Mouse (Mus musculus) forebrain, embryonic 16.5 days (tissue): ENCODE measurements around the gene Apex1. TPM values are rescaled to one million over a fixed set of nuclear protein-coding genes. Genes with fewer than 3 reads are reported as not detected.
"Not testable (repeated sequence)": the region's sequence is repeated elsewhere in the genome, so short reads cannot be mapped to it uniquely, and the experiment has no call there.

Experiments used
- ATAC-seq: fragments of 200-750 bp; cut with Nextera tagmentation; 2 replicates; pipeline ENCODE4 v1.8.0; 2017; ENCODE audit warnings: mild to moderate bottlenecking, moderate library complexity
- H3K27ac ChIP-seq: fragments of 300-500 bp; sonication (generic); 2 replicates; pipeline ENCODE4 v1.5.1; 2014; ENCODE audit warnings: low read length, control low read depth
- H3K27me3 ChIP-seq: fragments of 300-500 bp; sonication (generic); replicated peaks from 2 replicates; pipeline ENCODE4 v1.6.1; 2014; ENCODE audit warnings: low read length; ENCODE audit not compliant: control insufficient read depth, insufficient read depth
- H3K36me3 ChIP-seq: fragments of 300-500 bp; sonication (generic); 2 replicates; pipeline ENCODE4 v1.6.1; 2014; ENCODE audit not compliant: control insufficient read depth, insufficient read depth
- H3K4me1 ChIP-seq: fragments of 300-500 bp; sonication (generic); replicated peaks from 2 replicates; pipeline ENCODE4 v1.6.1; 2014; ENCODE audit warnings: low read length; ENCODE audit not compliant: control insufficient read depth, insufficient read depth
- H3K4me2 ChIP-seq: fragments of 300-500 bp; sonication (generic); 2 replicates; pipeline ENCODE4 v1.6.1; 2014; ENCODE audit warnings: mild to moderate bottlenecking, low read length, control low read depth
- H3K4me3 ChIP-seq: fragments of 300-500 bp; sonication (generic); replicated peaks from 2 replicates; pipeline ENCODE4 v1.5.1; 2014; ENCODE audit warnings: mild to moderate bottlenecking, low read length, control low read depth
- H3K9ac ChIP-seq: fragments of 300-500 bp; sonication (generic); replicated peaks from 2 replicates; pipeline ENCODE4 v1.6.1; 2014; ENCODE audit warnings: low read depth, low read length, control low read depth
- H3K9me3 ChIP-seq: fragments of 300-500 bp; sonication (generic); 2 replicates; pipeline ENCODE4 v1.6.1; 2016; ENCODE audit warnings: low read length; ENCODE audit not compliant: control insufficient read depth
- WGBS: fragments of 180-500 bp; shearing (Covaris S2); extraction: QIAGEN DNeasy Blood & Tissue Kit; methylation state at CpG from one replicate; pipeline ENCODE4 v1.1.7; 2014; 5-methylcytosine and 5-hydroxymethylcytosine counted together
- polyA plus RNA-seq: library from polyadenylated mRNA; unstranded; fragments of >200 nt; fragmentation: Nextera tagmentation; extraction: Ambion mirVana; gene quantifications from 2 replicates; pipeline ENCODE4 v1.2.1, GENCODE M21; 2015

Gene Apex1
- polyA plus RNA-seq, 1 experiment from 2014 or later: 265 TPM

DNA sequence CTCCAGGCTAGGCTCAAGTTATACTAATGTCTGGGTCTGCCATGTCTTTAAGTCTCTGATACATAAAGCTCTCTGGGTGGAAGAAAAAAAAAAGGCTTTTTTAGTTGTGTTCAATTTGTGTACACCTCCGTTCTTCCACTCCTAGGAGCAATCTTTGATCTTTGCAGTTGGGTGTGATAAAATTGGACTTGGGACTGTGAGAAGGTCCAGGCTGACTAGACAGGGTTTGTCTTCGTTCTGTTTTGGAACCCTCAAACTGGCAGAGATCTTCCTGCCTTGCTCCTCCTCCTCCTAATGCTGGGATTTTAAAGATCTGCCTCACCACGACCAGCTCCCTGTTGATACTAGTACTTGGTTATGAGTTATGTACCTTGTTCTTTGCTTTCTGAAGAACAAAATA lies 32.4 kb downstream of the Apex1 start:
- not testable (repeated sequence) for H3K27ac ChIP-seq, H3K36me3 ChIP-seq, H3K27me3 ChIP-seq, ATAC-seq, H3K9ac ChIP-seq, H3K4me2 ChIP-seq, H3K4me3 ChIP-seq, H3K9me3 ChIP-seq, H3K4me1 ChIP-seq
- WGBS: 70% methylated on average over 3 of the region's 3 CpGs

DNA sequence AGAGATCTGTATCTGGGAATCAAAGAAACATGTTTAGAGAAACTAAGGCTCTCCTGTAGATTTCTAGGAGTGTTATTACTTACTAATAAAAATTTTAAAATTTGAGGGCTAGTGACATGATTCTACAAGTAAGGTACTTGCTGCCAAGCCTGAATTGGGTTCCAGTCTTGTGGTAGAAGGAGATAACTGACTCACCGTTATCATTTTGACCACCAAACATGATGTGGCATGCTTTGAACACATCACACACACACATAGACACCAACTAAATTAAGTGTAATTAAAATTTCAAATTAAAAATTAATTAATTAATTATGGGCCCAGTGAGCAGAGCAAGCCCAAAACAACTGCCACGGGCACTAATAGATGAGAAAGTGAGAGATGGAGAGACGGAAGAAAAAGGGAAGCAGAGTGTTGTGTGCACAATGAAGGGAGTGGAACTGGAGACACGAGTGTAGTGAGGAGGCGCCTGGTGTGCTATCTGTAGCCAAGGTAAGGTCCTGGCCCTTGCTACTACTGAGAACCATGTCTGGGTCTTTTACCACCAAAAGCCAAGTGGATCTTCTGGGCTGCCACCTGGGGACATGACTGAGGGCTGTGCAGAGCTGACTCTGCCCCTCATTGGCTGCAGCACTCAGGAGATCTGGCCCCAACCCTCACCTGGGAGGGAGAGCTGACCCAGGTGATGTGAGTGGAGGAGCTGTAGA lies 33.7 kb downstream of the Apex1 start:
- H3K9me3 ChIP-seq, H3K27me3 ChIP-seq, H3K4me2 ChIP-seq, H3K27ac ChIP-seq, H3K36me3 ChIP-seq, H3K4me3 ChIP-seq, ATAC-seq, H3K4me1 ChIP-seq, H3K9ac ChIP-seq: not testable (repeated sequence)
- 87% methylated on average over 5 of the region's 5 CpGs for WGBS

DNA sequence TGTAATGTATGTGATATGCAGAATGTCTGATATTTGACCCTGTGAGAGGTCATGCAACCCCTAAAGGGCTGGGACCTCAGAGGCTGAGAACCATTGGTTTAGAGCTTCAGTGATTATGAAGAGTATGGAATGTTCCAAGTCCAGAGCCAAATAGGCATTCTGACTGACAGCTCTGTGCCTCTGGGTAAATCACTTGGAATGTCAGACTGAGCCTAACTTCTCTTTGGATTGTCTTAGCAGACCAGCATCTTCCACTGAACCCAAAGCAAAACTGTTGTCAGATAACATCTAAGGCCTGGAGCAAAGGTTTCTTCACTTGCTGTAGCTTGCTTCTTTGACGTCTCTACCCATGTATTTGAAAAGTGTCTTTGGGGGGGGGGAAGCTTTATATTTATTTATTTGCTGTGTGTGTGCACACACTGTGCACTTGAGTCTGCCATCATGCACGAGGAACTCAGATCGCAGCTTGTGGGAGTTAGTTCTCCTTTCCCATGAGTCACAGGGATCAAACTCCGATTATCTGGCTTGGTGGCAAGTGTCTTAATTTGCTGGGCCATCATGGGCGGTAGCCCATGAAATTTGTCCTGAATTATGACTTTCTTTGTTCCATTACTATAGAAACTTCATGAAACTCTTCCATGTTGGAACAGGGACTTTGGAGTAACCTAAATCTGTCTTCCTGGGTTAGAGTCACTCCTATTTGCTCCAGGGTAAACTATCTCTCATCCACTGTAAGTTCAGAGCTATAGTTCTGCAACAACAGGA lies 43.6 kb downstream of the Apex1 start:
- Histone ChIP-seq H3K27me3 (no peaks in the 10 kb centered on the region), H3K4me2 (no peak overlapping the region), H3K4me3 (no peak overlapping the region), H3K9me3 (no peaks in the 10 kb centered on the region), H3K4me1 (peaks cover 6% of the 10 kb centered on the region; the same call in 1 of the 2 replicates), H3K9ac (no peak overlapping the region), H3K27ac (no peak overlapping the region), H3K36me3 (no peaks in the 10 kb centered on the region)
- ATAC-seq: no peak
- WGBS: 73% methylated on average over 5 of the region's 5 CpGs

DNA sequence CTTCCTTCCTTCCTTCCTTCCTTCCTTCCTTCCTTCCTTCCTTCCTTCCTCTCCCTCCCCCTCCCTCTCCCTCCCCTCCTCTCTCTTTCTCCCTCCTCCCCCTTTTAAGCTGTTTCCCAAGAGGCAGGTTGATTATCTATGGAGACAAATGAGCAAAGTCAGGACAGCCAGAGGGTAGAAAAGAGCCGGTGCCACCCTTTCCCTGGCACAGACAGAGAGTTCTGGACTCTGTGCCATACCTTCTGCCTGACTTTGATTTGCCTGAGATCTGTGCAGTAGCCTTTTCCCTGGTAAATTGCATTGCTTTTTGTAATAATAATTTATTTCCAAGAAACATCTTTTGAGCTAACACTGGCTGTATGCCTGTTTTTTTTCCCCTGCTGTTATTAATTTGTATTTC lies 44.3 kb downstream of the Apex1 start:
- peak; percentile 59 for ATAC-seq
- WGBS: 0% methylated on average over 1 of the region's 1 CpGs
- Histone ChIP-seq H3K9ac (no peak overlapping the region), H3K27me3 (no peaks in the 10 kb centered on the region), H3K27ac (no peak overlapping the region), H3K4me1 (peaks cover 6% of the 10 kb centered on the region; the same call in 1 of the 2 replicates), H3K9me3 (no peaks in the 10 kb centered on the region), H3K36me3 (no peaks in the 10 kb centered on the region), H3K4me2 (no peak overlapping the region), H3K4me3 (no peak overlapping the region)

DNA sequence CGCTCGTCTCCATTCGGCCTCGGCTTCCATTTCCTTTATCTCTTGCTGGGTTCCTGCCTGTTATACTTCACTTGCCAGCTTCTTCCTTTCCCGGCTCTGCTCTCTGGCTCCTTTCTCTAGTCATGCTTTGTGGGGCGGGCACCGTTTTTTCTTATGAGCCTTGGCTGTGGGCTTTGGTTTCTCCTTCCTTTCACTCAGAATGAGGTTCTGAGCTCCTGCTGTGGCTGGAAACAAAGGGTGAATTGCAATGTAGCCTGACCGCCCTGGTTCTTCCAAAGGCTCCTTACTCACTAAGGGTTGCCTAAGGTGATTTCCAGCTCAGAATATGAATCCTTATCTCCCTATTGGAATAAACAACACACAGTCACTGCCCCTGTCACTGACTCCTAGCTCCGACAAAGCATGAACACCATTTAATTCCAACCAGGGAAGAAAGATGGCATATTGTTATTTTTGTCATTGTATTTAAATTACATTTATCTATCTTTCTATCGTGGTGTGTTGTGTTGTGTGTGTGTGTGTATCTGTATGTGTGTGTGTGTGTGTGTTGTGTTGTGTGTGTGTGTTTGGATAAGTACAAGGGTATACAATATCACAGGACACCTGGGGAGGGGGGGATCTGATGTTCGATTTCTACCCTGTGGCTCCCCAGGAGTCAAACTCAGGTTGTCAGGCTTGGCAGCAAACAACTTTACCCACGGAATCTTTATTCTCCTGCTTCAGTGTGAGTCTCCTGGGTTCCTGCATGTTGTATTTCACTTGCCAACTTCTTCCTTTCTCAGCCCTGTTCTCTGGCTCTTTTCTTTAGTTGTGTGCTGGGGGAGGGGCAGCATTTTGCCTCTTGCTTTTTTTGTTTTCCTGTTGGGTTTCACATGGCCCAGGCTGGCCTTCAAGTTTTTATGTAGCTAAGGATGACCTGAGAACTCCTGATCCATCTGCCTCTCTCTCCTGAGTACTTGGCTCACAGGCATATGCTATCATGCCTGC lies 45.1 kb downstream of the Apex1 start:
- H3K4me2 ChIP-seq: 0 out of 2 replicates have a peak overlapping the region, but pooled peaks have one; percentile 1

DNA sequence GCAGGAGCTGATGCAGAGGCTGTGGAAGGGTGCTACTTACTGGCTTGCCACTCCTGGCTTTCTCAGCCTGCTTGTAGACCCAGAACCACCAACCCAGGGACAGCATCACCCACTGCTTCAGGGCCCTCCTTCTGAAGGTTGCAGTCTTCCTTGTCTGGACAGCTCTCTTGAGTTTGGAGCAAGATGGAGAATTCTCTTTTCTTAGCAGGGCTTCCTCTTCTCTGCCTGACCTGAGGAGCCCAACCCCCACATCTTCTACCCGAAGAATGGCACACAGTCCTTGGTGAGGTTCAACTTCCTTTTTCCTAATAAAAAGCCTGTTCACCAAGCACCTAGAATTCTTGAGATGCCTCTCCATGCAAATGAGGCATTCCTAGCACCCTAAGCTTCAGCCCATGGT lies 46.1 kb downstream of the Apex1 start:
- 82% methylated on average over 1 of the region's 1 CpGs for WGBS
- no peaks in the 10 kb centered on the region for H3K36me3 ChIP-seq
- H3K27me3 ChIP-seq: no peaks in the 10 kb centered on the region
- H3K4me2 ChIP-seq: no peak overlapping the region
- H3K9ac ChIP-seq: no peak overlapping the region
- peaks cover 6% of the 10 kb centered on the region; the same call in 1 of the 2 replicates for H3K4me1 ChIP-seq
- no peak overlapping the region for H3K27ac ChIP-seq
- ATAC-seq: no peak
- H3K9me3 ChIP-seq: no peaks in the 10 kb centered on the region
- no peak overlapping the region for H3K4me3 ChIP-seq

More for the DNA sequence above, 45.1 kb downstream of the Apex1 start:
- no peak overlapping the region for H3K4me3 ChIP-seq
- peaks cover 6% of the 10 kb centered on the region; the same call in 1 of the 2 replicates for H3K4me1 ChIP-seq
- no peak overlapping the region for H3K27ac ChIP-seq
- H3K36me3 ChIP-seq: no peaks in the 10 kb centered on the region
- H3K27me3 ChIP-seq: no peaks in the 10 kb centered on the region
- H3K9ac ChIP-seq: no peak overlapping the region
- peak; percentile 83 for ATAC-seq
- H3K9me3 ChIP-seq: no peaks in the 10 kb centered on the region
- 7% methylated on average over 12 of the region's 12 CpGs for WGBS

DNA sequence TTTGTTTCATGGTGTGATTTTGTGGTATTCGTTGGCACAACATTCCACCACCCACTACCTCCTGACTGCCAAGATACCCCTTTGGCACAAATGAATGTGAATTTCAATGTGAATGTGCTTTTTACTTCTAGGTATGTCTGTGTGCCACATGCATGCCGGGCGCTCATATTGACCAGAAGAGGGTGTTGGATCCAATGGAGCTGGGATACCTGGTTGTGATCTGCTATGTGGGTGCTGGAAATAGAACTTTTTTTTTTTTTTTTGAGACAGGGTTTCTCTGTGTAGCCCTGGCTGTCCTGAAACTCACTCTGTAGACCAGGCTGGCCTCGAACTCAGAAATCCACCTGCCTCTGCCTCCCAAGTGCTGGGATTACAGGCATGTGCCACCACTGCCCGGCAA lies 48.3 kb downstream of the Apex1 start:
- H3K27me3 ChIP-seq, H3K27ac ChIP-seq, H3K9me3 ChIP-seq, H3K36me3 ChIP-seq, ATAC-seq, H3K4me1 ChIP-seq, H3K9ac ChIP-seq, H3K4me3 ChIP-seq, H3K4me2 ChIP-seq: not testable (repeated sequence)
- 85% methylated on average over 5 of the region's 5 CpGs for WGBS

DNA sequence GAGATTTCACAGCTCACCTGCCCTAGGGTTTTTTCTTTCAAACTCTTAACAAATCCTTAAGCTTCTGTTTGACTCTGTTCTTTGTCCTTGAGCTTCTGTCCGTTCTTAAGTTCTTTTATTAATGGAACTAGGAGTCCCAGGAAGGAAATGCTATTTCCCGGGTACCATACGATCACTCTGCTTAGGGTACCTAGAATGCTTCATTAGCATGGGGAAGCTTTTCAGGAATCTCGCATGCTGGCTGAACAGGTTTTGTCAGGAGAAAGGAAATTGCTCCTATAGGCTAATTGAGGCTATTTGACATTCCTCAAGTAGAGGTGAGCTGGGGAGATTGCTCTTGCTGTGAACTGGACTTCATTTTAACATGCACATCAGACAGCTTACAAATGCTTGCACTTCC lies 48.9 kb downstream of the Apex1 start:
- Histone ChIP-seq H3K9ac (no peak overlapping the region), H3K4me2 (no peak overlapping the region), H3K4me3 (no peak overlapping the region), H3K27me3 (no peaks in the 10 kb centered on the region), H3K36me3 (no peaks in the 10 kb centered on the region), H3K9me3 (no peaks in the 10 kb centered on the region), H3K27ac (no peak overlapping the region), H3K4me1 (peaks cover 6% of the 10 kb centered on the region; the same call in 1 of the 2 replicates)
- 16% methylated on average over 4 of the region's 4 CpGs for WGBS
- no peak for ATAC-seq

DNA sequence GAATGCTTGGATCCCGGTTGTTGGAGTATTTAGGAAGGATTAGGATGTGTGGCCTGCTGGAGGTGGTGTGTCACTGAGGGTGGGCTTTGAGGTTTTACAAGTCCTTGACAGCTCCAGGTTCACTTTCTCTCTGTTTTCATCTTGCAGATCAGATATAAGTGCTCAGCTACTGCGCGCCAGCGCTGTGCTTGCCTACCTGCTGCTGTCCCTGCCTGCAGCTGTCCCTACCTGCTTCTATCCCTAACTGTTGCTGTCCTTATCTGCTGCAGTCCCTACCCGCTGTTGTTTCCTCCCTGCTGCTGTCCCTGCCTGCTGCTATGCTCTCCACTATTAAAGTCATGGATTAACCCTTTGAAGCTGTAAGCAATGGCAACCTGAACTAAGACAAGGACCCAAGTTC lies 50.2 kb downstream of the Apex1 start:
- Histone ChIP-seq H3K27ac (no peak overlapping the region), H3K4me1 (no peaks in the 10 kb centered on the region; the same call in 1 of the 2 replicates), H3K4me2 (no peak overlapping the region), H3K4me3 (no peak overlapping the region), H3K27me3 (no peaks in the 10 kb centered on the region), H3K36me3 (no peaks in the 10 kb centered on the region), H3K9me3 (no peaks in the 10 kb centered on the region), H3K9ac (no peak overlapping the region)
- WGBS: 49% methylated on average over 5 of the region's 5 CpGs
- ATAC-seq: no peak
